Mouse (Mus musculus): ENCODE results near the gene Gsta3. TPM values are rescaled to one million over a fixed set of nuclear protein-coding genes. Genes with fewer than 3 reads are reported as not detected.

Gsta3 gene
- total RNA-seq, 2 experiments from 2014 or later, result 0.46 to 0.47 TPM

GRCm38 (mm10) chr1:21291394-21291793 lies 51.0 kb downstream of the Gsta3 start:
- no peak overlapping the region for H3K4me3 ChIP-seq
- no peak for DNase-seq
- no peak overlapping the region for H3K27ac ChIP-seq
- TF ChIP-seq CTCF (IDR thresholded peaks at IDR 0.05), result no peak
- intact Hi-C loops (cut with DNase I), result no loop called here

DNA sequence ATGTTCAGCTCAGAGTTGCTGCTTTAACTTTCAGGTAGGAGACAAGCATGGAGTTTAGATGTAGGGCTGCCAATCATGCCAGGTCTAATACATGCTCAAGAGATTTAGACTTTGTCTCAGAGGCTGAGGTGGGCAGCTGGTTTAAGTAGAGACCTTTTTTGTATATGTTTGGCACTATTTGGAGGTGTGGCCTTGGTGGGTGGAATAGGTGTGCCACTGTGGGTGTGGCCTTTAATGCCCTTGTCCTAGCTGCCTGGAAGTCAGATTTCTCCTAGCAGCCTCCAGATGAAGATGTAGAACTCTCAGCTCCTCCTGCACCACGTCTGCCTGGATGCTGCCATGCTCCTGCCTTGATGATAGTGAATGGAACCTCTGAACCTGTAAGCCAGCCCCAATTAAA lies 52.2 kb downstream of the Gsta3 start:
- DNase-seq, result no peak
- intact Hi-C loops (cut with DNase I), result no loop called here
- no peak for TF ChIP-seq CTCF (IDR thresholded peaks at IDR 0.05)
- H3K4me3 ChIP-seq, result no peak overlapping the region
- H3K27ac ChIP-seq, result no peak overlapping the region

- TF ChIP-seq CTCF (IDR thresholded peaks at IDR 0.05), result no peak
- Histone ChIP-seq H3K27ac (no peak overlapping the region), H3K4me3 (no peak overlapping the region)
- DNase-seq, result no peak
- intact Hi-C loops (cut with DNase I), result no loop called here
These were observed 55.8 kb downstream of the Gsta3 start for GRCm38 (mm10) chr1:21296169-21296568.

GRCm38 (mm10) chr1:21298114-21298513 lies 57.7 kb downstream of the Gsta3 start:
- Histone ChIP-seq H3K4me3 (no peak overlapping the region), H3K27ac (no peak overlapping the region)
- intact Hi-C loops (cut with DNase I), result no loop called here
- no peak for DNase-seq
- no peak for TF ChIP-seq CTCF (IDR thresholded peaks at IDR 0.05)

DNA sequence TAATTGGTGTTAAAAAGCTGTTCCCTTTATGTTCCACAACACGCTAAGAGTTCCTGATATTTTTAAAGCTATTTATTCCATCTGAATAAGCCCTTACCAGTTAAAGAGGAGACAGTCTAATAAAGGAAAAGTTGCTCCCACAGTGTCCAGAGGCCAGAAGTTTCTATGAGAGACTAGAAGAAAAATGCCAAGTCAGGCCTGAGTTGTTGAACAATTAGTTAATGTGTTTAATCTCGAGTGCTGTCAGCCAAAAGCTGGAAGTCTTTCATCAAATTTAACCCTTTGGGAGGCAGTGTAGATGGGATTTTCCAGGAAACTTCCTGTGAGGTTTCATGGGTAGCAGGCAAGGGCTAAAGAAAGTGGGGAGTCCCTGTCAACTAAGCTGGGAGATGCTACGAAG lies 59.4 kb downstream of the Gsta3 start:
- intact Hi-C loops (cut with DNase I), result no loop called here
- no peak for DNase-seq
- H3K27ac ChIP-seq, result no peak overlapping the region
- no peak for TF ChIP-seq CTCF (IDR thresholded peaks at IDR 0.05)
- H3K4me3 ChIP-seq, result no peak overlapping the region

- no peak for TF ChIP-seq CTCF (IDR thresholded peaks at IDR 0.05)
- no peak overlapping the region for H3K27ac ChIP-seq
- intact Hi-C loops (cut with DNase I), result no loop called here
- no peak overlapping the region for H3K4me3 ChIP-seq
- no peak for DNase-seq
These were observed 61.3 kb downstream of the Gsta3 start for GRCm38 (mm10) chr1:21301686-21302085.

- TF ChIP-seq CTCF (IDR thresholded peaks at IDR 0.05), result no peak
- no peak overlapping the region for H3K27ac ChIP-seq
- no peak for DNase-seq
- no peak overlapping the region for H3K4me3 ChIP-seq
- intact Hi-C loops (cut with DNase I), result no loop called here
These were observed 63.8 kb downstream of the Gsta3 start for GRCm38 (mm10) chr1:21304174-21304573.

DNA sequence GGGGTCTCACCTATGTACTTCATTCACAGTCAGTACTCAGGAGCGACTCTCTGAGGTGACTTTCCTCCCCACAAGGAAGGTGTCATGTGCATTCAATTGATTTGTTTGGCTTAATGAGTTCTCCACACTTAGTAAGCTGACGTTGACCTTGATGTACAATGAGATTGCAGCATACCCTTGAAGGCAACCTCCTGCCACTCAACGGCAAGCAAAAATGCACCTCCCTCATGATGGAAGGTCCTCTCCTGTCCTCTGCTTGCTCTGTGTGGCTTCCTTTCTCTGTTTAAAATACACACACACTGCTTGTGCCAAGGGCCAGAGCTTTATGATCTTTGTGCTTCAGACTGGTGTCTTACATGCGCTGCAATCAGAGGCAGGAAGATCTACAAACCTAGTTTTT lies 64.3 kb downstream of the Gsta3 start:
- TF ChIP-seq CTCF (IDR thresholded peaks at IDR 0.05), result no peak
- DNase-seq, result no peak
- intact Hi-C loops (cut with DNase I), result no loop called here
- no peak overlapping the region for H3K4me3 ChIP-seq
- H3K27ac ChIP-seq, result no peak overlapping the region

- H3K27ac ChIP-seq, result no peak overlapping the region
- intact Hi-C loops (cut with DNase I), result no loop called here
- DNase-seq, result no peak
- no peak for TF ChIP-seq CTCF (IDR thresholded peaks at IDR 0.05)
- H3K4me3 ChIP-seq, result no peak overlapping the region
These were observed 65.1 kb downstream of the Gsta3 start for GRCm38 (mm10) chr1:21305443-21305842.

- no peak for DNase-seq
- H3K4me3 ChIP-seq, result no peak overlapping the region
- H3K27ac ChIP-seq, result no peak overlapping the region
- TF ChIP-seq CTCF (IDR thresholded peaks at IDR 0.05), result no peak
- intact Hi-C loops (cut with DNase I), result no loop called here
These were observed 73.9 kb downstream of the Gsta3 start for GRCm38 (mm10) chr1:21314336-21314735.

Other genes with a start within 250 kb of the Gsta3 start
- gene Tram2, start 161.4 kb upstream of the Gsta3 start, total RNA-seq (2021), result 1 to 10 TPM; 2.6 to 3.4 TPM
- 1 to 10 TPM in 1 of 2 experiments, under 1 TPM in 1; 0.97 to 1.3 TPM for gene Tmem14a, start 22.0 kb upstream of the Gsta3 start, total RNA-seq (2021)
- not detected for gene Khdc1a, start 109.1 kb downstream of the Gsta3 start, total RNA-seq (2021)
- not detected for gene Khdc1c, start 127.7 kb downstream of the Gsta3 start, total RNA-seq (2021)
- gene Khdc1b, start 143.0 kb downstream of the Gsta3 start, total RNA-seq (2021), result not detected

Measured in gastrocnemius, adult 2 months (tissue).